Mouse (Mus musculus): Measurements from ENCODE around the gene Lsm4. TPM values are rescaled to one million over a fixed set of nuclear protein-coding genes. Genes with fewer than 3 reads are reported as not detected.
A peak's percentile ranks its signal among the peaks of the same experiment; 100 is the strongest.

Lsm4 gene
- total and polyA plus RNA-seq, 3 experiments = 152 to 2,024 (median 514) TPM

DNA sequence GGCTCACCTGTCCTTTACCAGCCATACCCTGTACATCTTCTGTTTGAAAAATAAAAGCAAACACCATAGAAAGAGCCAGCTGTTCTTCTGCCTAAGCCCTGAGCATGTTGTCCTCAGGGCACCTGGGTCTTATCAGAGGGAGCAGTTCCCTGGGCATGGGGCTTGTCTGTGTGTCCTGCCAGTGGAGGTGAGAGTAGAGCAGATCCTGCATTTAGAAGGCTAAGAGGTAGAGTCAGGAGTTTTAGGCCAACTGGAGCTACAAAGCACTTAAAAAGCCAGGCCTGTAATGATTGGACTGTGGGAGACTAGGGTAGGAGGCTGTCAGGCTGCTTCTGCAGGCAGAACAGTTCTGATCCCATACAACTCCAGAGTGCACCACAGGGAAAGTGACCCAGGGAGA, 5.6 kb downstream of the Lsm4 start:
- no peak for DNase-seq (ENCODE audit: low read depth, low spot score)
- H3K27ac ChIP-seq (ENCODE audit: control insufficient read depth, low read depth, low read length) = no peak overlapping the region
- no peak for TF ChIP-seq HCFC1 (IDR thresholded peaks at IDR 0.05; ENCODE audit: low read depth, low read length)
- TF ChIP-seq POLR2A (IDR thresholded peaks at IDR 0.05; ENCODE audit: control insufficient read depth in 1 of 2, insufficient read depth in 1 of 2, low read depth in 1 of 2, low read length in 2 of 2, poor library complexity in 1 of 2) = peak in 1 of 2 experiments; percentile 14; a peak in 1 of 4 replicates
- no peak for TF ChIP-seq GABPA (IDR thresholded peaks at IDR 0.05; ENCODE audit: low read depth, low read length)
- TF ChIP-seq BHLHE40 (IDR thresholded peaks at IDR 0.05; ENCODE audit: borderline replicate concordance, low read depth, low read length) = no peak
- TF ChIP-seq CTCF (IDR thresholded peaks at IDR 0.05 in 2 of 3, conservative IDR thresholded peaks at IDR 0.05 in 1 of 3; ENCODE audit: control insufficient read depth in 1 of 3, insufficient read depth in 1 of 3, low read depth in 2 of 3, low read length in 3 of 3, poor library complexity in 1 of 3, severe bottlenecking in 1 of 3) = no peak
- H3K4me3 ChIP-seq (ENCODE audit: control insufficient read depth in 1 of 2, insufficient read depth in 1 of 2, low read depth in 2 of 2, low read length in 2 of 2) = no peak overlapping the region
- peaks cover 5 to 18% of the 10 kb centered on the region in 2 experiments; a peak in 3 of 4 replicates for H3K4me1 ChIP-seq (ENCODE audit: control insufficient read depth in 1 of 2, insufficient read depth in 2 of 2, low read length in 2 of 2)
- peaks cover 0 to 17% of the 10 kb centered on the region in 2 experiments; a peak in 2 of 4 replicates for H3K36me3 ChIP-seq (ENCODE audit: control insufficient read depth in 1 of 2, insufficient read depth in 2 of 2, low read length in 2 of 2)
- no peak overlapping the region for H3K9ac ChIP-seq (ENCODE audit: control insufficient read depth, low read depth, low read length, poor library complexity, severe bottlenecking)
- peaks cover 21% of the 10 kb centered on the region for H3K79me2 ChIP-seq (ENCODE audit: control insufficient read depth, insufficient read depth, low read length, poor library complexity)
- no peaks in the 10 kb centered on the region for H3K9me3 ChIP-seq (replicated peaks; ENCODE audit: insufficient read depth, low read length)
- no peaks in the 10 kb centered on the region for H3K27me3 ChIP-seq (ENCODE audit: control insufficient read depth in 1 of 2, insufficient read depth in 2 of 2, low read length in 2 of 2)

DNA sequence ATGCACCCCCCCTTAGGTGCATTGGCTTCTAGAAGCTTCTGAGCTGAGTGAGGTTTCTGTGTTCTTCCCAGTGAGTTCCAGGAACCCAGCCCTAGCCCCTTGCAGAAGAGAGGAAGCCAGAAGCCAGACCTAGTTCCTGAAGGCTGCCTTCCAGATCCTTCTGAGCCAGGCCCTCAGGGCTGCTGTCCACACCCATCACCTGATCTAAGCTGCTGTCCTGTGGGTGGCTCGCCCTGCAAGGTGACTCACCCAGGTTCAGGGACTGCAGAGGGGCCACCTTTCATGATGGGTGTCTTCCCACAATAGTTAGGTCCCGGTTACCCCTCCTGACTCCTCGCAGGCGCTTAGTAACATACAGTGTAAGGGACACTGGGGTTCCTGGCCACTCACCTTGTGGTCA, 6.4 kb downstream of the Lsm4 start:
- DNase-seq (ENCODE audit: low read depth, low spot score) = no peak
- H3K4me1 ChIP-seq (ENCODE audit: control insufficient read depth in 1 of 2, insufficient read depth in 2 of 2, low read length in 2 of 2) = peaks cover 2 to 11% of the 10 kb centered on the region in 2 experiments; a peak in 3 of 4 replicates
- no peak overlapping the region for H3K4me3 ChIP-seq (ENCODE audit: control insufficient read depth in 1 of 2, insufficient read depth in 1 of 2, low read depth in 2 of 2, low read length in 2 of 2)
- H3K9me3 ChIP-seq (replicated peaks; ENCODE audit: insufficient read depth, low read length) = no peaks in the 10 kb centered on the region
- peaks cover 0 to 10% of the 10 kb centered on the region in 2 experiments; a peak in 2 of 4 replicates for H3K36me3 ChIP-seq (ENCODE audit: control insufficient read depth in 1 of 2, insufficient read depth in 2 of 2, low read length in 2 of 2)
- no peak overlapping the region for H3K9ac ChIP-seq (ENCODE audit: control insufficient read depth, low read depth, low read length, poor library complexity, severe bottlenecking)
- H3K27ac ChIP-seq (ENCODE audit: control insufficient read depth, low read depth, low read length) = no peak overlapping the region
- no peak for TF ChIP-seq UBTF (IDR thresholded peaks at IDR 0.05; ENCODE audit: borderline replicate concordance, insufficient read depth, low read depth, low read length)
- 0 out of 4 replicates have a peak, but pooled peaks of 1 of the 2 experiments have one; percentile 4 for TF ChIP-seq POLR2A (IDR thresholded peaks at IDR 0.05; ENCODE audit: control insufficient read depth in 1 of 2, insufficient read depth in 1 of 2, low read depth in 1 of 2, low read length in 2 of 2, poor library complexity in 1 of 2)
- peaks cover 14% of the 10 kb centered on the region for H3K79me2 ChIP-seq (ENCODE audit: control insufficient read depth, insufficient read depth, low read length, poor library complexity)
- H3K27me3 ChIP-seq (ENCODE audit: control insufficient read depth in 1 of 2, insufficient read depth in 2 of 2, low read length in 2 of 2) = peaks cover 0 to 1% of the 10 kb centered on the region in 2 experiments; a peak in 1 of 4 replicates

DNA sequence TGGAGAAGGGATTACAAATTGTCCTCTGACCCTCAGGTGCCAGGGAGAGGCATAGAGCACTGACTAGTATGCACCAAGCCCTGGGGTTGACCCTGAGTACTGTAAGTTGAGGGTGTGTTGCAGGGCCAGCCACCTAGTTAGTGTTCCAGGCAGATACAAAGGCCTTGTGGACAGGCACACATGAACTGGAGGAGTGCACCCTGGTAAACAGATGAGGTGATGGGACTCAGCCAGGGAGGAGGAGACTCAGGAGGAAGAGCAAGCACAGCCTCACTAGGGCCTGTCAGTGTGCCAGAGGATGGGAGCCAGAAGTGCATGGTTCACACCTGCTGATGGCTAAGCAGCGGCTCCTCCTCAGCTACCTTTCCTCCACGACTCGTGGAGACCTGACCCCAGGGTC, 7.0 kb downstream of the Lsm4 start:
- TF ChIP-seq USF2 (IDR thresholded peaks at IDR 0.05; ENCODE audit: borderline replicate concordance in 1 of 2, insufficient read depth in 1 of 2, low read depth in 1 of 2, low read length in 2 of 2) (no peak), CTCF (IDR thresholded peaks at IDR 0.05 in 2 of 3, conservative IDR thresholded peaks at IDR 0.05 in 1 of 3; ENCODE audit: control insufficient read depth in 1 of 3, insufficient read depth in 1 of 3, low read depth in 2 of 3, low read length in 3 of 3, poor library complexity in 1 of 3, severe bottlenecking in 1 of 3) (no peak), ZNF384 (IDR thresholded peaks at IDR 0.05; ENCODE audit: low read depth, low read length) (no peak), TBP (IDR thresholded peaks at IDR 0.05; ENCODE audit: low read depth, low read length) (no peak), ELF1 (IDR thresholded peaks at IDR 0.05; ENCODE audit: low read depth, low read length) (no peak), RAD21 (IDR thresholded peaks at IDR 0.05; ENCODE audit: low read depth, low read length) (no peak), ZKSCAN1 (IDR thresholded peaks at IDR 0.05; ENCODE audit: low read depth, low read length) (no peak), MYC (IDR thresholded peaks at IDR 0.05; ENCODE audit: low read depth, low read length) (no peak), CHD1 (IDR thresholded peaks at IDR 0.05; ENCODE audit: low read depth, low read length) (no peak), MAZ (IDR thresholded peaks at IDR 0.05; ENCODE audit: low read depth, low read length) (no peak), EP300 (IDR thresholded peaks at IDR 0.05; ENCODE audit: low read depth in 1 of 2, low read length in 2 of 2) (no peak), CHD2 (IDR thresholded peaks at IDR 0.05; ENCODE audit: low read length) (no peak), SMC3 (IDR thresholded peaks at IDR 0.05; ENCODE audit: low read depth, low read length) (no peak), POLR2AphosphoS5 (IDR thresholded peaks at IDR 0.05; ENCODE audit: borderline replicate concordance, low read depth, low read length) (no peak), TAL1 (IDR thresholded peaks at IDR 0.05; ENCODE audit: low read length) (no peak), GATA1 (IDR thresholded peaks at IDR 0.05; ENCODE audit: low read depth, low read length) (no peak)
- Histone ChIP-seq H3K4me3 (ENCODE audit: control insufficient read depth in 1 of 2, insufficient read depth in 1 of 2, low read depth in 2 of 2, low read length in 2 of 2) (no peak overlapping the region), H3K79me2 (ENCODE audit: control insufficient read depth, insufficient read depth, low read length, poor library complexity) (peaks cover 8% of the 10 kb centered on the region), H3K9me3 (replicated peaks; ENCODE audit: insufficient read depth, low read length) (no peaks in the 10 kb centered on the region), H3K9ac (ENCODE audit: control insufficient read depth, low read depth, low read length, poor library complexity, severe bottlenecking) (no peak overlapping the region), H3K36me3 (ENCODE audit: control insufficient read depth in 1 of 2, insufficient read depth in 2 of 2, low read length in 2 of 2) (peaks cover 0 to 4% of the 10 kb centered on the region in 2 experiments; a peak in 2 of 4 replicates), H3K4me1 (ENCODE audit: control insufficient read depth in 1 of 2, insufficient read depth in 2 of 2, low read length in 2 of 2) (peaks cover 2 to 5% of the 10 kb centered on the region in 2 experiments; a peak in 2 of 4 replicates), H3K27ac (ENCODE audit: control insufficient read depth, low read depth, low read length) (no peak overlapping the region), H3K27me3 (ENCODE audit: control insufficient read depth in 1 of 2, insufficient read depth in 2 of 2, low read length in 2 of 2) (peaks cover 0 to 3% of the 10 kb centered on the region in 2 experiments; a peak in 3 of 4 replicates)
- DNase-seq (ENCODE audit: low read depth, low spot score) = no peak

Measured in MEL (cell line).